Comparison of ENCODE assay signal across 9 mouse cellular contexts in the genomic region with DNA sequence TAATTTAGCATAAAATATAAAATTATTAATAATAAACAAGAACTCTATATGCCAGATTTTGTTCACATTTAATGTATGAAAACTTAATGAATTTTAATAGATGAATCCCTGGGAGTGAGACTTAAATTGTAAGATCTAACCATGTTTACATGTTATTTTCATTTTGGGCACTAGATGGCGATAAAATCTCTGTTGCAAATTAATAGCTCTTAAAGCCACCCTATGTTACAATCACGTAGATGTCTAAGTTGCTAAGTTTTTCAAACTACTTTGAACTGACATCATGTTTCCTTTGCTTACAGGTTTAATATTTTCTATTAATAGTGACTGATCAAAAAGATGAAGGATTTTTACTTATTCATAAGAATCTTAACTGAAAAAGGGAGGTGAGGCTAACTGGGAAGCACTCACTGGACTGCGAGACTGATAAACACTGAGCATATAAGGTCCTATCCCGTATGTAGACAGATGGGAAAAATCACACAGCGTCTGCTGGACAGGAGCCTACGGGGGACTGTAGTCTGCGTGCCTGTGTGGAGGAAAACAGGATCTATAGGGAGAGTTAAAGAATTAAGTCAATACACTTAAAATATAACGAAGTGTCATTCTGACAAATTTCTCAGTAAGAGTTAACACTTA. TPM values are rescaled to one million over a fixed set of nuclear protein-coding genes. Genes with fewer than 3 reads are reported as not detected.
DNase-seq lines count a peak whose midpoint lies in the region; ATAC-seq lines count a peak whose summit lies in the region.
"Had no signal": no experiment of that assay in that cellular context is flagged by ENCODE, and none has a peak within 500 bp of the region (broad histone marks: within the 10 kb centered on the region; RNA-seq: fewer than 3 reads in every experiment).

No protein-coding gene starts in this region.

- no peaks in the 10 kb centered on the region for H3K27me3 ChIP-seq in hindbrain, embryonic 15.5 days

- no peak overlapping the region for H3K27ac ChIP-seq in hindbrain, embryonic 15.5 days (replicated peaks)
- H3K27ac ChIP-seq: embryonic facial prominence, embryonic 13.5 days had no signal

- H3K36me3 ChIP-seq in hindbrain, embryonic 15.5 days = no peaks in the 10 kb centered on the region
- H3K36me3 ChIP-seq: embryonic facial prominence, embryonic 13.5 days had no signal

- H3K4me3 ChIP-seq in hindbrain, embryonic 15.5 days = no peak overlapping the region
- H3K4me3 ChIP-seq: embryonic facial prominence, embryonic 13.5 days had no signal

- intact Hi-C loops in left cerebral cortex, postnatal 14 days (cut with DNase I) = loop anchor here (2.0 to 5.0 kb wide), 3 partner anchors 197 to 373 kb away; no protein-coding TSS in a partner anchor

- WGBS in hindbrain, embryonic 15.5 days = 49% methylated on average over 8 of the region's 8 CpGs

- no peak overlapping the region for H3K4me2 ChIP-seq in hindbrain, embryonic 15.5 days
- H3K4me2 ChIP-seq: embryonic facial prominence, embryonic 13.5 days had no signal

- ATAC-seq in activated CD4-positive, CD25-positive, alpha-beta regulatory T cell, adult 4 months = peak; percentile 37
- ATAC-seq in hindbrain, embryonic 15.5 days (ENCODE audit: low FRiP score, low read depth) = peak; percentile 67; the same call in 1 of the 2 replicates

- peak; percentile 50 to 81 for DNase-seq in left cerebral cortex, postnatal 14 days (ENCODE audit: low spot score in 2 of 2)
- DNase-seq in left cerebral cortex, adult 8-10 months (ENCODE audit: low spot score in 2 of 2) = no peak
- peak; percentile 85 for DNase-seq in naive thymus-derived CD4-positive, alpha-beta T cell, adult 2 months (ENCODE audit: low read depth)
- no peak for DNase-seq in heart, adult 11 months
- no peak for DNase-seq in kidney, postnatal 14 days
- no peak for DNase-seq in cerebellum, adult 9-11 months

- no peaks in the 10 kb centered on the region for H3K4me1 ChIP-seq in hindbrain, embryonic 15.5 days (replicated peaks)

- no peak overlapping the region for H3K9ac ChIP-seq in hindbrain, embryonic 15.5 days
- H3K9ac ChIP-seq: embryonic facial prominence, embryonic 13.5 days had no signal

- H3K9me3 ChIP-seq in hindbrain, embryonic 15.5 days = no peaks in the 10 kb centered on the region
- H3K9me3 ChIP-seq: embryonic facial prominence, embryonic 13.5 days had no signal

RNA-seq across cellular contexts. Expression of a gene that starts 11.2 kb away (rescaled TPM):
- 1 to 10 TPM in 1 of 2 experiments, under 1 TPM in 1; 0.80 to 1.2 TPM for total RNA-seq in left cerebral cortex, postnatal 14 days (2021)
- 1 to 10 TPM in 2 of 4 experiments, under 1 TPM in 2; 0.44 to 1.4 (median 1.1) TPM for total RNA-seq in left cerebral cortex, adult 8-10 months (2022)
- polyA plus RNA-seq in activated CD4-positive, CD25-positive, alpha-beta regulatory T cell, adult 4 months (2017; shearing (Covaris generic)) = under 1 TPM in 1 of 2 experiments, not detected in 1; 0.52 TPM
- 1.9 and 2.1 TPM in 2 replicates for polyA plus RNA-seq in hindbrain, embryonic 15.5 days (2015; fragmentation: Nextera tagmentation; extraction: Ambion mirVana)

RNA-seq across cellular contexts. Expression of a gene that starts 11.6 kb away (rescaled TPM):
- total RNA-seq in left cerebral cortex, postnatal 14 days (2021) = 10 to 100 TPM; 73.3 to 76.3 TPM
- 100 to 1,000 TPM; 137 to 156 (median 144) TPM for total RNA-seq in left cerebral cortex, adult 8-10 months (2022)
- 10 to 100 TPM in 1 of 2 experiments, 1 to 10 TPM in 1; 4.1 to 19.6 TPM for polyA plus RNA-seq in activated CD4-positive, CD25-positive, alpha-beta regulatory T cell, adult 4 months (2017; shearing (Covaris generic))
- 43.2 and 43.5 TPM in 2 replicates for polyA plus RNA-seq in hindbrain, embryonic 15.5 days (2015; fragmentation: Nextera tagmentation; extraction: Ambion mirVana)

Comparison
In these comparisons a context has a peak if more than half of its experiments do, and no peak if none do; other contexts are left out.
1. DNase-seq: peak in left cerebral cortex, postnatal 14 days (2 of 2) and naive thymus-derived CD4-positive, alpha-beta T cell, adult 2 months (single experiment); none in left cerebral cortex, adult 8-10 months (0 of 2), heart, adult 11 months (single experiment), kidney, postnatal 14 days (single experiment) and cerebellum, adult 9-11 months (single experiment).